Mouse (Mus musculus): ENCODE results near the gene Atf5.

Gene Atf5

DNA sequence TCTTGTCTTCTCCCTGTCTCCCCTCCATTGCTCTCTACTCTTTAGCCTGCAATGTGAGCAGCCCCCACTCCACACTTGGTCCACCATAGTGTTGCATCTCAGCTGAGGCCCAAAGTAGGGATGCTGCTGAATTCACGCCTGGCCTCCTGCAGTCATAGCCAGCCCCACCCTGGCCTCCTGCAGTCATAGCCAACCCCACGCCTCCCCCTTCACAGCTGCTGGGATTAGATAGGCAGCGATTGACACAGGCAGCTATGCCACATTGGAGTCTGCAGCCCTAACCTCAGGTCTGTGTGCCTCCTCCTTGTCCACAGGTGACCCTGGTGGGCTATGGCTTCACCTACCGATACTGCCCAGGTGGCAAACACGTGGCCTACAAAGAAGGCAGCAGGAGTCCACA lies 48.3 kb downstream of the Atf5 start:
- 88% methylated on average over 5 of the region's 5 CpGs for WGBS

All from cerebral cortex, adult 2 months (tissue).